Mouse (Mus musculus): ENCODE measurements at regions not wholly inside any gene's neighbourhood (a gene's known extent, or its start where the extent isn't known, plus 50 kb on each side); places are given as distances from the start of the nearest gene placed in this dataset.

- H3K9me3 ChIP-seq: no peaks in the 10 kb centered on the region
- no peak overlapping the region; the same call in 1 of the 2 replicates for H3K27ac ChIP-seq
- H3K4me1 ChIP-seq: peaks cover 15% of the 10 kb centered on the region
- H3K27me3 ChIP-seq (ENCODE audit: insufficient read depth, poor library complexity, severe bottlenecking): 0 out of 2 replicates have a peak, but pooled peaks cover 9% of the 10 kb centered on the region
- H3K4me3 ChIP-seq: no peak overlapping the region
- peak; percentile 69 for DNase-seq (ENCODE audit: low spot score)
- no peaks in the 10 kb centered on the region for H3K36me3 ChIP-seq
- WGBS: 83% methylated on average over 2 of the region's 2 CpGs
Measured at GRCm38 (mm10) chr1:91715791-91716190, 85.5 kb upstream of the Twist2 start.

- Histone ChIP-seq H3K27me3 (ENCODE audit: insufficient read depth, poor library complexity, severe bottlenecking) (0 out of 2 replicates have a peak, but pooled peaks cover 9% of the 10 kb centered on the region), H3K9me3 (no peaks in the 10 kb centered on the region), H3K4me1 (peaks cover 15% of the 10 kb centered on the region), H3K4me3 (no peak overlapping the region), H3K36me3 (no peaks in the 10 kb centered on the region), H3K27ac (no peak overlapping the region)
- peak; percentile 57 for DNase-seq (ENCODE audit: low spot score)
- WGBS: 89% methylated on average over 2 of the region's 2 CpGs
Measured at GRCm38 (mm10) chr1:91716836-91717235, 84.4 kb upstream of the Twist2 start.

- peak; percentile 25 for DNase-seq (ENCODE audit: low spot score)
- Histone ChIP-seq H3K9me3 (no peaks in the 10 kb centered on the region), H3K4me3 (no peak overlapping the region), H3K36me3 (no peaks in the 10 kb centered on the region), H3K4me1 (peaks cover 15% of the 10 kb centered on the region), H3K27me3 (ENCODE audit: insufficient read depth, poor library complexity, severe bottlenecking) (0 out of 2 replicates have a peak, but pooled peaks cover 9% of the 10 kb centered on the region), H3K27ac (no peak overlapping the region)
- 37% methylated on average over 8 of the region's 8 CpGs for WGBS
Measured at GRCm38 (mm10) chr1:91717961-91718360, 83.3 kb upstream of the Twist2 start.

GRCm38 (mm10) chr1:91729246-91729645 lies 72.0 kb upstream of the Twist2 start:
- Histone ChIP-seq H3K27ac (no peak overlapping the region), H3K36me3 (no peaks in the 10 kb centered on the region), H3K4me3 (no peak overlapping the region), H3K4me1 (no peaks in the 10 kb centered on the region), H3K27me3 (ENCODE audit: insufficient read depth, poor library complexity, severe bottlenecking) (peaks cover 12% of the 10 kb centered on the region; the same call in 1 of the 2 replicates), H3K9me3 (no peaks in the 10 kb centered on the region)
- 73% methylated on average over 11 of the region's 11 CpGs for WGBS
- peak; percentile 54 for DNase-seq (ENCODE audit: low spot score)

- peak; percentile 69 for DNase-seq (ENCODE audit: low spot score)
- H3K27ac ChIP-seq: no peak overlapping the region
- 65% methylated on average over 2 of the region's 2 CpGs for WGBS
Measured at GRCm38 (mm10) chr1:91730281-91730680, 71.0 kb upstream of the Twist2 start.

GRCm38 (mm10) chr1:91731703-91732102 lies 69.6 kb upstream of the Twist2 start:
- Histone ChIP-seq H3K36me3 (no peaks in the 10 kb centered on the region), H3K27me3 (ENCODE audit: insufficient read depth, poor library complexity, severe bottlenecking) (peaks cover 12% of the 10 kb centered on the region; the same call in 1 of the 2 replicates), H3K4me1 (no peaks in the 10 kb centered on the region), H3K9me3 (no peaks in the 10 kb centered on the region), H3K4me3 (no peak overlapping the region), H3K27ac (no peak overlapping the region)
- WGBS: 79% methylated on average over 13 of the region's 13 CpGs
- no peak for DNase-seq (ENCODE audit: low spot score)

More at GRCm38 (mm10) chr1:91730281-91730680, 71.0 kb upstream of the Twist2 start:
- no peaks in the 10 kb centered on the region for H3K36me3 ChIP-seq
- no peaks in the 10 kb centered on the region for H3K9me3 ChIP-seq
- H3K4me3 ChIP-seq: no peak overlapping the region
- no peaks in the 10 kb centered on the region for H3K4me1 ChIP-seq
- H3K27me3 ChIP-seq (ENCODE audit: insufficient read depth, poor library complexity, severe bottlenecking): peaks cover 12% of the 10 kb centered on the region; the same call in 1 of the 2 replicates

GRCm38 (mm10) chr1:91732461-91732861 lies 68.8 kb upstream of the Twist2 start:
- Histone ChIP-seq H3K36me3 (no peaks in the 10 kb centered on the region), H3K4me3 (no peak overlapping the region), H3K9me3 (no peaks in the 10 kb centered on the region), H3K27me3 (ENCODE audit: insufficient read depth, poor library complexity, severe bottlenecking) (peaks cover 12% of the 10 kb centered on the region; the same call in 1 of the 2 replicates), H3K27ac (no peak overlapping the region), H3K4me1 (no peaks in the 10 kb centered on the region)
- 86% methylated on average over 12 of the region's 12 CpGs for WGBS
- peak; percentile 63 for DNase-seq (ENCODE audit: low spot score)

- Histone ChIP-seq H3K4me3 (no peak overlapping the region), H3K9me3 (no peaks in the 10 kb centered on the region), H3K27me3 (ENCODE audit: insufficient read depth, poor library complexity, severe bottlenecking) (peaks cover 9% of the 10 kb centered on the region; the same call in 1 of the 2 replicates), H3K4me1 (no peaks in the 10 kb centered on the region), H3K27ac (no peak overlapping the region), H3K36me3 (no peaks in the 10 kb centered on the region)
- DNase-seq (ENCODE audit: low spot score): peak; percentile 52
- 71% methylated on average over 2 of the region's 2 CpGs for WGBS
Measured at GRCm38 (mm10) chr1:91734731-91735130, 66.5 kb upstream of the Twist2 start.

GRCm38 (mm10) chr1:91735436-91735835 lies 65.8 kb upstream of the Twist2 start:
- no peaks in the 10 kb centered on the region for H3K9me3 ChIP-seq
- H3K27ac ChIP-seq: no peak overlapping the region
- H3K4me3 ChIP-seq: no peak overlapping the region
- peak; percentile 52 for DNase-seq (ENCODE audit: low spot score)
- no peaks in the 10 kb centered on the region for H3K36me3 ChIP-seq
- no peaks in the 10 kb centered on the region for H3K4me1 ChIP-seq
- peaks cover 4% of the 10 kb centered on the region; the same call in 1 of the 2 replicates for H3K27me3 ChIP-seq (ENCODE audit: insufficient read depth, poor library complexity, severe bottlenecking)
- WGBS: 71% methylated on average over 4 of the region's 5 CpGs

GRCm38 (mm10) chr1:91740661-91741060 lies 60.6 kb upstream of the Twist2 start:
- 85% methylated on average over 8 of the region's 8 CpGs for WGBS
- peak; percentile 70 for DNase-seq (ENCODE audit: low spot score)
- Histone ChIP-seq H3K27ac (no peak overlapping the region), H3K4me1 (no peaks in the 10 kb centered on the region), H3K4me3 (no peak overlapping the region), H3K9me3 (no peaks in the 10 kb centered on the region), H3K27me3 (ENCODE audit: insufficient read depth, poor library complexity, severe bottlenecking) (no peaks in the 10 kb centered on the region), H3K36me3 (no peaks in the 10 kb centered on the region)

- WGBS: 82% methylated on average over 7 of the region's 7 CpGs
- Histone ChIP-seq H3K4me3 (no peak overlapping the region), H3K4me1 (no peaks in the 10 kb centered on the region), H3K27me3 (ENCODE audit: insufficient read depth, poor library complexity, severe bottlenecking) (no peaks in the 10 kb centered on the region), H3K27ac (no peak overlapping the region), H3K9me3 (no peaks in the 10 kb centered on the region), H3K36me3 (no peaks in the 10 kb centered on the region)
- peak; percentile 60 for DNase-seq (ENCODE audit: low spot score)
Measured at GRCm38 (mm10) chr1:91742031-91742430, 59.2 kb upstream of the Twist2 start.

- H3K4me1 ChIP-seq: no peaks in the 10 kb centered on the region
- H3K4me3 ChIP-seq: no peak overlapping the region
- H3K27me3 ChIP-seq (ENCODE audit: insufficient read depth, poor library complexity, severe bottlenecking): 0 out of 2 replicates have a peak, but pooled peaks cover 4% of the 10 kb centered on the region
- peak; percentile 81 for DNase-seq (ENCODE audit: low spot score)
- H3K9me3 ChIP-seq: no peaks in the 10 kb centered on the region
- H3K27ac ChIP-seq: no peak overlapping the region
- WGBS: 45% methylated on average over 3 of the region's 3 CpGs
- no peaks in the 10 kb centered on the region for H3K36me3 ChIP-seq
Measured at GRCm38 (mm10) chr1:91742914-91743313, 58.3 kb upstream of the Twist2 start.

GRCm38 (mm10) chr1:91744076-91744475 lies 57.2 kb upstream of the Twist2 start:
- Histone ChIP-seq H3K27me3 (ENCODE audit: insufficient read depth, poor library complexity, severe bottlenecking) (0 out of 2 replicates have a peak, but pooled peaks cover 7% of the 10 kb centered on the region), H3K27ac (no peak overlapping the region), H3K9me3 (no peaks in the 10 kb centered on the region), H3K36me3 (no peaks in the 10 kb centered on the region), H3K4me3 (no peak overlapping the region), H3K4me1 (no peaks in the 10 kb centered on the region)
- peak; percentile 56 for DNase-seq (ENCODE audit: low spot score)
- 88% methylated on average over 3 of the region's 3 CpGs for WGBS

GRCm38 (mm10) chr1:91744701-91745100 lies 56.6 kb upstream of the Twist2 start:
- 78% methylated on average over 5 of the region's 5 CpGs for WGBS
- DNase-seq (ENCODE audit: low spot score): no peak

More at GRCm38 (mm10) chr1:91744701-91745100, 56.6 kb upstream of the Twist2 start:
- Histone ChIP-seq H3K27ac (no peak overlapping the region), H3K4me3 (no peak overlapping the region), H3K9me3 (no peaks in the 10 kb centered on the region), H3K27me3 (ENCODE audit: insufficient read depth, poor library complexity, severe bottlenecking) (0 out of 2 replicates have a peak, but pooled peaks cover 7% of the 10 kb centered on the region), H3K36me3 (no peaks in the 10 kb centered on the region), H3K4me1 (no peaks in the 10 kb centered on the region)
